Mouse (Mus musculus): ENCODE measurements around the gene Cidec.

The Cidec gene

DNA sequence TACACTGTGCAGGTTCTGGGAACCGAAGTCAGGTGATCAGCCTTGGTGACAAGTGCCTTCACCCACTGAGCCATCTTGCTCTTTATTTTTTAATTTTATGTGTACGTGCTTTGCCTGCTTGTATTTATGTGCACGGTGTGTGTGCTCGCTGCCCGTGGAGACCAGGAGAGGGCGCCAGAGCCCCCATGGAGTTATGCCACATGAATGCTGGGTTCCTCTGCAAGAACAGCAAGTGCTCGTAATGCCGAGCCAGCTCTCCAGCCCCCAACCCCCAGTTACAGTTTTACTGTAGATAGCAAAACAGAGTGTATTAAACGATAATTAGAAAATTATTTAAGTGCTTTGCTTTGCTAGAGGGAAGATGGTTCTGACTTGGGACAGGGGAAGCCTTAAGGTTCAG lies 28.9 kb downstream of the Cidec start:
- peak; percentile 50 for DNase-seq (ENCODE audit: low read depth, low spot score)

DNA sequence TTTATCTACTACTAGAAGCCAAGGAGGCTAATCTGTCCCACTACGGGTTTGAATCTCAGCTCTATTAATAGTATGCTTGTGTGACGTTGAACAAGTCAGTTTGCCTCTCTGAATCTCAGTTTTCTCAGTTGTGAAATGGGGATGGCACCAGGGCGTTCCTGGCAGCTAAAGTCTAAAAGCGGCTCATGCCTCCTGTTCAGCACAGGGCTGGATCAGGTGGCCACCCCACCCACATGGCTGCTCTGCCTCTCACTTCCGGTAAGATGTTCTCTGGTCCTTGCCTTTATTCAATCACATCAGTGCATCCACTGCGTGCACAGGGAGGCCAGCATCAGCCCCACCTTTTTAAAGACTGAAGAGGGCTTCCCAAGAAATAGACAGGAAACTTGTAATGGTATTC lies 30.1 kb downstream of the Cidec start:
- DNase-seq (ENCODE audit: low read depth, low spot score), result no peak

DNA sequence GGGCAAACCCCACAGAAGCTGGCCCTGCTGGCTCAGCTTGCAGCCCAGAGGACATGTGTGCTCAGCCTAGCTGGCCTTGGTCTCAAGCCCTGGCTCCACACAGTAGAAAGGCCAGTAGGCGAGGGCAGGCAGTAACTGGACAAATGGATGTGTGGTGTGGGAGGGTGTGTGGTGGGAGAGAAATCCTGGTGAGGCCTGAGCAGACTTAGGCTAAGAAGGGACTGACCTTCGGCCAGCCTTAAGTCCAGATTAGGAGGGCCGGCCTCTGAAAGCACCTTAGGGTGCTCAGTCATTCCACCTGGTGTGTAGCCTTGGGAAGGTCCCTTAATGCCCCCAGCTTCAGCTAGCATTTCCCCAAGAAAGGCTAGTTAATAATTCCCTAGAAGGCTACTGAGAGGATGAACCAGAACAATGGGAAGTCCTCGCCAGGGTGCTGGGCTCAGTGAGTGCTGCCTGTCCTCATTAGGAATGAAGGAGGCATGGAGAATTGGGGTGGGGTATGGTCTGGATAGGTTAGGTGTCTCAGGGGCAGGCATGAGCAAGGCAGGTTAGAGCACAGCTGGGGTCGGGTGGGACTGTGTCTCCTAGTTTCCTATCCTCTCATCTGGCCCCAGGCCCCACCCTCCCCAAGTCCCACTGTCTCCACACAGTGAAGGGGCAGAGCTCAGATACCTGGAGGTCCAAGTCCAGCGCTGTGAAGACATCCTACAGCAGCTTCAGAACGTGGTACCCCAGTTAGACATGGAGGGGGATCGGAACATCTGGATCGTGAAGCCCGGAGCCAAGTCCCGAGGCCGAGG lies 30.7 kb downstream of the Cidec start:
- DNase-seq (ENCODE audit: low read depth, low spot score), result no peak

DNA sequence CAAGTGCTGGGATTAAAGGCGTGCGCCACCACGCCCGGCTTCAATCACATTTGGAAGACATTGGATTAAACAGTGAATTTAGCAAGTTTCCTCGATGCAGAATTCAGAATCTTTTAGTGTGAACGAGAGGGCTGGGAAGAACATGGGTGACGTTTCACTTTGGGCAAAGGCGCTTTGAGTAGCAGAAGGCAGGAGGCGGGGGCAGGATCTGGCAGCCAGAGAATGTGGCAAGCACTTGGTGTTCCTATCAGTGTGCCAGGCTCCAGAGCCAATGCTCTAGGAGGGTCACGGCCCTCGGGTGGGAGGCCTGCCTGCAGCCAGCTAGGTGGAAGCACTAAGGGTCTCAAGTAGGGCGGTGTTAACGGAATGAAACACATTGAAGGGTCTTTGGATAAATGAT lies 33.5 kb downstream of the Cidec start:
- no peak for DNase-seq (ENCODE audit: low read depth, low spot score)

DNA sequence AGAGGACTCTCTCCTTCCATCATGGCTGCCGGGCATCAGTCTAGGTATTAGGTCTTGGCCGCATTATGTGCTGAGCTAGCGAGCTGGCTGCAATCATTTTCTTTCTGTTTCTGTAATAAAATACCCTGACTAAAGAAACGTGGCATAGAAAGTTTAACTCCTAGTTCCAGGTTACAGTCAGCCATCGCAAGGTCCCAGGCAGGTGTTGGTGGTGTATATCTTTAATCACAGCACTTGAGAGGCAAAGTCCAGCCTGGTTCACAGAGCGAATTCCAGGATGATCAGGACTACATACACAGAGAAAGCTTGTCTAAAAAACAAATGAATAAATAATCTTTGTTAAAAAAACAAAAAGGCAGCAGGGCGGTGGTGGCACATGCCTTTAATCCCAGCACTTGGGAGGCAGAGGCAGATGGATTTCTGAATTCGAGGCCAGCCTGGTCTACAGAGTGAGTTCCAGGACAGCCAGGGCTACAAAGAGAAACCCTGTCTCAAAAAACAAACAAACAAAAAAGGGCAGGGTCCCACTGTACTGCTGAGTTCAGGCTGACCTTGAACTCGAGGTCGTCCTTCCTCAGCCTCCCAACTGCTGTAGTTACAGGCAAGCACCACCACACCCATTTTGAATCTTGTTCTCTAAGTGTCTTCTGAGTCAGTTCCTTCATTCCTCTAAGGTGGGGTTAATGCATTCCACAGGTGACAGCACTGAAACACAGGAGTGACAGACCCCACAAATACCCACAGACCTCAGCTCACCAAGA lies 39.1 kb downstream of the Cidec start:
- no peak for DNase-seq (ENCODE audit: low read depth, low spot score)

DNA sequence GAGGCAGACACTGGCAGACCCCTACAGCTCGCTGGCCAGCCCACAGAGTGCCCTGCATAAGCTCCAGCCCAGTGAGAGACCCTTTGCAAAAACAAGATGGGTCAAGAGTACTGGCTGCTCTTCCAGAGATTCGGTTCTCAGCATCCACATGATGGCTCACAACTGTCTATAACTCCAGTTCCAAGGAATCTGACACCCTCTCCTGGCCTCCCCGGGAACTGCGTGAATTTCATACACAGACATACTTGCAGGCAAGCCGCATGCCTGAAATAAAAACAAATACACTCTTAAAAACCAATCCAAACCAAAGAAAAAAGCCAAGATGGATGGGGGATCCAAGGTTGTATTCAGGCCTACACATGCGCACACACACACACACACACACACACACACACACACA lies 40.1 kb downstream of the Cidec start:
- DNase-seq (ENCODE audit: low read depth, low spot score), result no peak

DNA sequence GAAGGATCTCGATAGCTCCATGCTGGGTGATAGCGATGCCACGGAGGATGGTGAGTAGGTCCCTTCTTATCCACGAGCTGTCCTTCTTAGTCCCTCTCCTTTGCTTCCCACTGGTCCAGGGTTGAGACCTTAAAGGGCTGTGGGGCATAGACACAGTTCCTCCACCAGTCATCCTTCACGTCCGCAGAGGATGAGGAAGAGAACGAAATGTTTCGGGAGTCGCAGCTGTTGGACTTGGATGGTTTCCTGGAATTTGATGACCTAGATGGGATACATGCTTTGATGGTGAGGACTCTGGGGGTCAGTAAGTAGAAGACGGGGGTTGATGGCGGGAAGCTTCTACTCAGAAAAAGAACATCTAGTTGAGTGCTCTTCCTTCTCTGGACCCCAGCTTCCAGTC lies 40.7 kb downstream of the Cidec start:
- DNase-seq (ENCODE audit: low read depth, low spot score), result no peak

DNA sequence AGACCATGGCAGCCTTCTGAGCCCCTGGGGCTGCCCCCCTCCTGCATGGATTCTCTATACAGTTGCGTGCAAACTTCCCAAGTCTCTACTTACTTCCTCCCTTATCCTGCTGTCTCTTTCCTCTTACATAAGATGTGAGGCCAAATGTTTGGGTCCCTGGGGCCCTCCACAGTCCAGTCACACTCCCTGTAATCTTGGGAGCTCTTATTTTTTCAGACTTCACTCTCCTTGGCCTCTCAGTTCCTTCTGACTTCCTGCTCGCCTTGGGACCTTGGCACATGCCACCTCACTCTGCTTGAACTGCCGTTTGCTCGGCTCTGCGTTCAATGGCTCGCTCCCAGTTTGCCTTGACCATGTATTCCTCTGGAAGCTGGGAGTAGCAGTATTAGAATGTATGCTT lies 41.6 kb downstream of the Cidec start:
- DNase-seq (ENCODE audit: low read depth, low spot score), result no peak

DNA sequence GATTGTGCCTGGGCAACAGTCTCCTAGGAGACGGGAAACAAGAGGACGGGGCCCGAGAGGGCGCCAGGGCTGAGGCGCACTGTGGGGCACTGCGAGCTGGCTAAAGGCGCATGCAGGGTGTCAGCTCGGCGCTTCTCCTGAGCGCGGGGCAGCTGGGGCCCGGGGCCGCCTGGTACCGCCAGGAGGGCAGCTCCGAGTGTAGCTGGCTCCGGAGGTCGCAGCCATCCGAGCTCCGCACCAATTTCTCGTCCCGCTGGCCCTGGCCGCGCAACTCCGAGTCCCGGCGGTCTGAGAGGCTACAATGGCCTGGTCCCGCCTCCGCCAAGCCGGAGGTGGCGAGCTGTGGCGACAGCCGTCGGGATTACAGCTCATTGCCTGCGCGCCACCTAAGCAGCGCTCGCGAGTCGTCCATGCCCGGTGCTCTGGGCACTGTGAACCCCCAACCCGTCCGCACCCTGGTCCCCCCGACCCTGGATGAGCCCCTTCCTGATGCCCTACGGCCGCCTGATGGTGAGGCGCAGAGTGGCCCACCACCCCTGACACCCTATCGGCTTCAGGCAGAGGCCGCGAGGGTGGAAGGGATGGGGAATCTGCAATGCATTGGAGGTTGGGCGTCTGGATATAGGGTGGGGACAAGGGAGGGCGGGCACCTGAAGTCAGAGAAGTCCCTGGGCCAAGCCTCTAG lies 43.0 kb downstream of the Cidec start:
- DNase-seq (ENCODE audit: low read depth, low spot score), result no peak

DNA sequence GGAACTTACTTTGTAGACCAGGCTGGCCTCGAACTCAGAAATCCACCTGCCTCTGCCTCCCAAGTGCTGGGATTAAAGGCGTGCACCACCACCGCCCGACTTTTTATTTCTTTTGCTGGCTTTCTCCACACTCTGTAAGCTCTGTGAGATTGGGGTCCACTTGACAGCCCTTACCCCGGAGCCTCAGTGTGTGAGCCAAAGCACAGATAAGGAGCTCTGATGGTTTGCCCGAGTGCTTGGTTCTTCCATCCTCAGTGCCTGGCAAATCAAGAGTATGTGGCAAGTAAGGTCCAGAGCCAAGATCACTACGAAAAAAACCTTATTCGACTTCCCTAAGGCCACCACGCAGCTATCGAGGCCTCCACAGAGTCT lies 43.6 kb downstream of the Cidec start:
- no peak for DNase-seq (ENCODE audit: low read depth, low spot score)

DNA sequence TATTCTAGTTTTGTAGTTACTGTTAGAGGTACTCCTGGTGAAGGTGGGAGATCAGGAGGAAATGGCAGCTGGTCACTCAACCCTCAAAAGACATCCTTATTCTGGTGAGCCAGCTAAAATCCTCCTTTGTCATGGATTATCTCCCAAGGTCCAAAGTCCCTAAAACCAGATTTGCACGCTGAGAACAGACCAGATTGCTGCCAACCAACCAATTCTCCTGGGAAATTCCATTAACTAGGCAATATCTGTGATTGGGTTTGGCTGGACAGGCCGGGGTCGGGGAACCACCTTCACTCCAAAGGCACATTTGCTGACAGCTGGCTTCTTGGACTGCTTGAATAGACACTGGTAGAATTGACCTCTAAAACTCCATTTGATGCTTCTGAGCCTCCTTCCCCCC lies 44.8 kb downstream of the Cidec start:
- DNase-seq (ENCODE audit: low read depth, low spot score), result no peak

DNA sequence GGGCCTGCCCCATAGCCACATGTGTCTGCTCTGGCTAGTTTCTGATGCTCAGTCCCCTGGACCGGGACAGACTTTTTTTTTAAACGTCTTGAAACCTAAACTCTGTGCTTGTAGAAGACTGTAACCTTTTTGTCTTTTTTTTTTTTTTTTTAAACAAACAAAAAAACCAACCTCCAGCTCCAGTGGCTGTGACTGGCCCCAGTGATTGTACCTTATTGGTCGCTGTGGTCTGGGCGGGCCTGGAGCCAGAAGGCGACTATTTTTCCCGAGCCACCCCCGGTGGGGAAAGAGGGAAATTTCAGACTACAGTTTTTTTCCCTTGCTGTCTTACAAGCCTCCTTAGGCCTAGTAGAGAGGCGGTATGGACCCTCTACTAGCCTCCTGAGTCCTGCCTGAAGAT lies 46.6 kb downstream of the Cidec start, which contains the start of gene Ttll3:
Ttll3 (plus strand) TSS at position 301 of the 400 bp plus-strand sequence.
- no peak for DNase-seq (ENCODE audit: low read depth, low spot score)

DNA sequence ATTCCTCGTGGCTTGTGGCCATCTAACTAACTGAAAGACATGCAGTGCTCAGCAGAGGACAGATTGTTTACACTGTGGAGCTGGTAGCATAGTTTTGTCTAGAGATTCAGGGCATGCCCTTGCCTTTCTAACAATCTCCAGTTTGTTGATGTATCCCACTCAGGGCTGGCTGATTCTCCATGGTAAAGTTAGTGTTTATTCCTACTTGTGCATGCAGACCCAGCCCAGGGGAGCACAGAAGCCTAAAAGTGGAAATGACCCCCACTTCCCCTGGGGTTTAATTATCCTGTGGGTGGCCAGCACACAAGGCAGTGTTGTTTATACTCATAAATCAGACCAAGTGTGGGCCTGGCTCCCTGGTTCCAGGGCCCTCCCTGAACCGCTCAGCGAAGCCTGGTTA lies 49.5 kb downstream of the Cidec start:
- no peak for DNase-seq (ENCODE audit: low read depth, low spot score)

DNA sequence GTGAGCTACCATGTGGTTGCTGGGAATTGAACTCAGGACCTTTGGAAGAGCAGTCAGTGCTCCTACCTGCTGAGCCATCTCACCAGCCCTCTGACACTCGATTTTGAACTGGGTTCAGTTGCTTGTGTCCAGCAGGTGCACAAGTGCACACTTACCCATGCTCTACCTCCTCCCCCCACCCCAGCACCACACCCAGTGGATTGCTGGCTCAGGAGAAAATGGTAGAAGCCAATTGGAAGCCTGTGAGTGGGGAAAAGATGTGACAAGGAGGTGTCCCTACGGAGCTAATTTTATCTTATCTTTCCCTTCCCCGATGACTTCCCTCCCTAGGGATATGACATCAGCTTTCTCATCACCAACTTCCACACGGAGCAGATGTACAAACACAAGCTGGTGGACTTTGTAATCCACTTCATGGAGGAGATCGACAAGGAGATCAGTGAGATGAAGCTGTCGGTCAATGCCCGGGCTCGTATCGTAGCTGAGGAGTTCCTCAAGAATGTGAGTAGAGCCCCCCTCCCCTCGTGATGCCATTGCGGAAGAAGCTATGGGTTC lies 50.3 kb downstream of the Cidec start:
- no peak for DNase-seq (ENCODE audit: low read depth, low spot score)

DNA sequence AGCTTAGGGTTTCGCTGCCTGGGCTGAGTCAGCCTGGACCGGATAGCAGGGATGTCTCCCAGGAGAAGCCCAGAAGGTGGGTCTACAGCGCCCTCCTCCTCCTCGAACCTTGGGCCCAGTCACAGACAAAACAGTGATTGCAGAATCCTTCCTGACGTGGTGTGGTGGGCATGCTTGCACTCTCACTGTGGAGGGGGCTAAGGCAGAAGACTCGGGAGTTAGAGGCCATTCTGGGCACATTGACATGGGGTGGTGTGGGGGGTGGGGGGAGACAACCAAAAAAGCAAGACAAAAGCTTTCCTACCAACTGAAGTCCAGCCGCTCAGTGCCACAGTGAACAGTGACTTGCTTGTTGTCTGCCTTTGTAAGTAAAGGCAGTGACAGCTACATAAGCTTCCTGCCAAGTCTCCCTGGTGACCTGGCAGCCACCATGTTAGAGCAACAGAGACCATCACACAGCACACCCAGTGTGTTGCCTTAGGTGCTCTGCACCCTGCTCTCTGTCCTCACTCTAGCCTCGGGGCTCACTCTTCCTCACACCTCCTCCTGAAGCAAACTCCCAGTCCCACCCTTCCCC lies 51.1 kb downstream of the Cidec start:
- DNase-seq (ENCODE audit: low read depth, low spot score), result no peak

DNA sequence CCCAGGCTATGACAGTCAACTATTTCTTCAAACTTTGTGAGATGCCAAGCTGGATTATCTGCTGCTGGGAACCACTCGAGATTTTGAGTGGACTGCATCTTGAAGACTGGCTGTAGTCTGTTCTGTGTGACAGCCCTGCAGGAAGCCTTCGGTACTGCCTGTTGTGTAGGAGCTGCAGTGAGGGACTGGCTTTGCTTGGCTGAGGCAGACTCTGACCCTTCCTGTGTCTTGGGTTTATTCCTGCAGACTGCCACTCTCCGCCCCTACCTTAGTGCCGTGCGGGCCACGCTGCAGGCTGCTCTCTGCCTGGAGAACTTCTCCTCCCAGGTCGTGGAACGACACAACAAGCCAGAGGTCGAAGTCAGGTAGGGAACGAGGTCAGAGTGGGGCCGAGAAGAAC lies 55.1 kb downstream of the Cidec start:
- no peak for DNase-seq (ENCODE audit: low read depth, low spot score)

DNA sequence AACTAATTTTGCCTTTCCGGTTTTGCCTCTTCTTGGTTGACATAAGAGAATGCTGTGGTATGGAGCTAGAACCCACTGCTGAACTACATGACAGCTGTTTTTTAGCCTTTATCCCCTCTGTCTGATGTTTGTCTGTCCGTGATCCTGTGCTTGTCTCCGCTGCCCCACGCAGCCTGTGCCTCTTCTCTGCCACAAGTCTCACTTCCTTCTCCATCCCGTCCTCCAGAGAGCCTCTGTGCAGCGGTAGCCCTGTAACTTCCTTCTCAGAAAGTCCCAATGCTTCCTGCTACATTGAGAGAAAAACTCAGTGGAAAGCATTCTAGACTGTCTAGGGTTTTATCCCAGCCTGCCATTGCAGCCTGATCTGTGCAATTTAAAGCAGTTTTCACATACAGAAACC lies 56.3 kb downstream of the Cidec start:
- no peak for DNase-seq (ENCODE audit: low read depth, low spot score)

DNA sequence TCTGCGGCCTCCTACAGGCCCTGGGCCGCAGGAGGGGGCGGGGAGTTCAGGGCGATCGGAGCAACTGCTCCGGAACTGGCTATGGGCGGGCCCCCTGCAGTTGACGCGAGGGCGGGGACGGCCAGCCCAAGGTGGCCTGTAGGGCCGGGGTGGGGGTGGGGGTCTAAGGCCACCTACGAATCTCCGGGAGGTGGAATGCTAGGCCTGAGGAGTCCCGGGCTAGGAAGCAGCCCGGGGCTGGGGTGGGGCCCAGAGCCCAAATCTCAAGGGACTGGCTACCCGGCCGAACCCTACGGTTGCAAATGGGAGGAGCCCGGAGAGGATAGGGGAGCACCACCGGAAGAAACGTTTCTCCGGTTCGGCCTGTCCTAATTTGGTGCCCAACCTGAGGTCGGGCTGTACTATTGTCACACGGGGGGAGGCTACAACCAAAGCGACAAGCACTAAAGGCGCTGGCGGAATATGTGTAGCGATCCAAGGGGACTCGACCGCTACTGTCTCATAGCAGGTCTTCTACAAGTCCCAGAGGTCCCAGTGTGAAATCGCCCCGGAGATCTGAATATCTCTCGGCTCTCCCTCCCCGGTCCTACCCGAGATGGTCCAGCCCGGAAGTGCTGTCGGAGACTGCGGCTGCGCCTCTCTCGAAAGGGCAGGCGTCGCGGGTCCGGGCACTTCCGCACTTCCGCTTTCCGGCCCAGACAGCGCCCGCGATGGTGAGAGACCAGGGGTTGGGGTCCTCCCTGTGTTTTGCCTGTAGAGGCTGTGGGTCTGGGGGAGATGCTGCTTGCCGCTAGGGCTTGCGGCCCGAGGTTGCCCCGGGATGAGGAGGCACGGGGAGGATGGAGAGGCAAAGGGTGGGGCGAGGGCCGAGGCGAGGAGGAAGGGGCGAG lies 57.8 kb downstream of the Cidec start, which contains the start of the genes Tada3 and Arpc4:
Tada3 (minus strand) TSS at position 388 of the 890 bp plus-strand sequence.
Arpc4 (plus strand) TSS at position 620 of the 890 bp plus-strand sequence.
- DNase-seq (ENCODE audit: low read depth, low spot score), result peak; percentile 95

DNA sequence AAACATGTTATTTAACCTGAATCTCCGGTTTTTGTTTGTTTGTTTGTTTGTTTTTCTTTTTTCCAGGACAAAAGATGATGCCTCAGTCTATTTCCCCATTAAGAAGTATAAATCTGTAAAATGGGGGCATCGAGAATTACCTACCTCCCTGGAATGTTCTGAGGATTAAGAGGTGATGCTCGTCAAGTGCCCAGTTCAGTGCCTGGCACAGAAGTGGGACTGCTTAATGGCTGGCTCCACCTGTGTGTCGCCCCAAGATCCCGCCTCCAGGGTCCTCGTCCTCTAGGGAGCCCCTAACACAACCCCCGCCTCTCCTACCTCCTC lies 58.4 kb downstream of the Cidec start:
- no peak for DNase-seq (ENCODE audit: low read depth, low spot score)
